Mouse (Mus musculus) G1E (cell line): ENCODE data around the gene Prpsap2. TPM values are rescaled to one million over a fixed set of nuclear protein-coding genes. Genes with fewer than 3 reads are reported as not detected.
A peak's percentile ranks its signal among the peaks of the same experiment; 100 is the strongest.
"Not testable (repeated sequence)": the region's sequence is repeated elsewhere in the genome, so short reads cannot be mapped to it uniquely, and the experiment has no call there.

Experiments
- ATAC-seq: 2 replicates; pipeline ENCODE4 v1.8.0; 2016; ENCODE audit warnings: mild to moderate bottlenecking; ENCODE audit not compliant: insufficient number of reproducible peaks, poor library complexity, low FRiP score, severe bottlenecking; ENCODE audit errors: extremely low read depth
- DNase-seq: peaks from one replicate; pipeline ENCODE4 v3.0.0; 2012; ENCODE audit warnings: low spot score
- H3K27me3 ChIP-seq: 2 replicates; pipeline ENCODE4 v1.6.1; 2012; ENCODE audit warnings: mild to moderate bottlenecking, low read length, inconsistent platforms; ENCODE audit not compliant: insufficient read depth
- H3K36me3 ChIP-seq: replicated peaks from 2 replicates; pipeline ENCODE3; 2012; ENCODE audit warnings: mild to moderate bottlenecking, inconsistent platforms
- H3K4me1 ChIP-seq: 2 replicates; pipeline ENCODE4 v1.6.1; 2012; ENCODE audit warnings: low read depth, low read length, inconsistent platforms, mixed read lengths; ENCODE audit not compliant: insufficient read depth
- H3K4me3 ChIP-seq: 2 replicates; pipeline ENCODE4 v1.5.1; 2012; ENCODE audit warnings: low read depth, mild to moderate bottlenecking, inconsistent platforms, low read length, moderate library complexity, mixed read lengths
- H3K9me3 ChIP-seq: replicated peaks from 2 replicates; pipeline ENCODE4 v1.6.1; 2012; ENCODE audit warnings: inconsistent platforms
- CTCF ChIP-seq: IDR thresholded peaks from 2 replicates; pipeline ENCODE4 v1.5.1; 2012; ENCODE audit warnings: low read depth, low read length, inconsistent platforms, mixed read lengths
- GATA1 ChIP-seq: IDR thresholded peaks from 2 replicates; pipeline ENCODE4 v1.6.1; 2012; ENCODE audit warnings: borderline replicate concordance, low read length, inconsistent platforms, mixed read lengths
- GATA2 ChIP-seq: IDR thresholded peaks from 2 replicates; pipeline ENCODE4 v1.6.1; 2012; ENCODE audit warnings: low read depth, low read length, inconsistent platforms, borderline replicate concordance
- POLR2AphosphoS5 ChIP-seq: IDR thresholded peaks from 2 replicates; pipeline ENCODE4 v1.6.1; 2012; ENCODE audit warnings: low read depth, low read length, inconsistent platforms; ENCODE audit not compliant: insufficient replicate concordance
- TAL1 ChIP-seq: conservative IDR thresholded peaks from 2 replicates; pipeline ENCODE4 v1.6.1; 2012; ENCODE audit warnings: low read depth, low read length, inconsistent platforms, mixed read lengths
- polyA plus RNA-seq: library from polyadenylated mRNA; stranded (reverse); fragments of >175 nt; gene quantifications from 2 replicates; pipeline ENCODE4 v1.2.3, GENCODE M21; 2012
- total RNA-seq, 2 experiments: library from RNA; stranded (forward) in 1 of 2; stranded (reverse) in 1 of 2; fragments of 200-1000 nt in 1 of 2; fragments of >200 nt in 1 of 2; fragmentation: Nextera tagmentation in 1 of 2; gene quantifications; 2 replicates each; pipeline ENCODE4 v1.2.3; 2014 to 2017

Prpsap2 gene
- total RNA-seq (2014; fragmentation: Nextera tagmentation): 18.8 and 19.2 TPM in 2 replicates
- 16.8 and 18.7 TPM in 2 replicates for total RNA-seq (2017)
- 7.2 and 8.7 TPM in 2 replicates for polyA plus RNA-seq

DNA sequence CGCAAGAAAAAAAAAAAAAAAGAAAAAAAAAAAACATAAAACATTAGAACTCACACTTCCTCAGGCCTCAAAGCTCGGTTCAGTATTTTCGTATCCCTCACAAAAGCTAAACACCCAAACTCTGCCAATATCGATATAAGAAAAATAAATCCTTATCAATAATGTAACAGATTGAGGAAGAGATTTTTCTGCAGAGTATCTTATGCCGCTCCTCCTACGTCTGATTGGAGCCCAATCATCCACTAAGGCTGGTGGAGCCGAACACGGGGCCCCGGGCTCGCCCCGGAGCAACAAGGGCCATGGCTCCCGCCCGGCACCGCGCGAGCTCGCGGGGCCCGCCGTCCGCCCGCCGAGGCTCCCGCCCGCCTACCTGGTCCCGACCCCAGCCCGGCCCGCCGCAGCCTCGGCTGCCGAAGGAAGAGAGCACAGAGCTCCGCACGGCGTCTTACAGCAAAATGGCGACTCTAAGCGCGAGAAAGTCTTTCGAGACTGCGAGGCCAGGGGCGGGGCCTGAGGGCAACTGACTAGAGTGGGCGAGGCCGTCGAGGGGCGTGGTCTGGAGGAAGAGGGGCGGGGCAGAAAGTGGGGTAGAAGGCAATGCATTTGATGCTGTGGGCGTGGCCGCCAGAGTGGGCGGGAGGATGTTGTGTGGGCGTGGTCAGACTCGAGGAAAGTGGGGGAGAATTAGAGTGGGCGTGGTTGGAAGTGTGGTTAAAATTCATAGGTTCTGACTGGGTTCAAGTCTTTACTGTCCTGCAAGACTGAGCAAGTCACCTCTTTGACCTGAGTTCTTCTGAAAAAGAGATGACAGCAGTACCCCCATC lies at the start of gene Prpsap2:
Prpsap2 (minus strand) TSS at position 505 of the 824 bp plus-strand sequence.
- peak; percentile 94 for ATAC-seq

DNA sequence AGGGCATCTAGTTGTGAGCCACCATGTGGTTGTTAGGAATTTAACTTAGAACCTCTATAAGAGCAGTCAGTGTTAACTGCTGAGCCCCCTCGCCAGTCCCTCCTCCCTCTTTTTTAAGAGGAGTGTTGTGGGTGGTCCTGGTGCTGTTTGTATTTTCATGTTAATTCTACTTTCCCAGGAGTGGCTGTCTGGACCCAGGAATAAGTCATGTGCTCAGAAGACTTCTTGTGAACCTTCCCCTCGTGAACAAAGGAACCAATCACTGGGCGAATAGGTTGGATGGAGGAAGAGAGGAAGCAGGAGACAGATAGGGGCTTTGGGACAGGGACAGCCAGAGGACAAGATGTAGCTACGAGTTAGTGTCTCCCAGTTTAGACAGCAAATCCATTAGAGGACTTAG lies 47.9 kb upstream of the Prpsap2 start:
- no peak for ATAC-seq
- TF ChIP-seq POLR2AphosphoS5 (no peak), TAL1 (no peak), CTCF (no peak), GATA2 (no peak), GATA1 (no peak)
- Histone ChIP-seq H3K9me3 (no peaks in the 10 kb centered on the region), H3K4me1 (no peaks in the 10 kb centered on the region), H3K27me3 (no peaks in the 10 kb centered on the region), H3K36me3 (peaks cover 33% of the 10 kb centered on the region), H3K4me3 (no peak overlapping the region)
- no peak for DNase-seq

More for the DNA sequence above, at the start of gene Prpsap2:
- DNase-seq: peak; percentile 87
- peaks cover 11% of the 10 kb centered on the region; the same call in 1 of the 2 replicates for H3K27me3 ChIP-seq
- H3K4me1 ChIP-seq: peaks cover 27% of the 10 kb centered on the region
- H3K36me3 ChIP-seq: peaks cover 14% of the 10 kb centered on the region
- TF ChIP-seq GATA2 (no peak), CTCF (no peak), GATA1 (no peak)
- no peaks in the 10 kb centered on the region for H3K9me3 ChIP-seq
- peak within 1 kb of the TSS; percentile 73 for H3K4me3 ChIP-seq

DNA sequence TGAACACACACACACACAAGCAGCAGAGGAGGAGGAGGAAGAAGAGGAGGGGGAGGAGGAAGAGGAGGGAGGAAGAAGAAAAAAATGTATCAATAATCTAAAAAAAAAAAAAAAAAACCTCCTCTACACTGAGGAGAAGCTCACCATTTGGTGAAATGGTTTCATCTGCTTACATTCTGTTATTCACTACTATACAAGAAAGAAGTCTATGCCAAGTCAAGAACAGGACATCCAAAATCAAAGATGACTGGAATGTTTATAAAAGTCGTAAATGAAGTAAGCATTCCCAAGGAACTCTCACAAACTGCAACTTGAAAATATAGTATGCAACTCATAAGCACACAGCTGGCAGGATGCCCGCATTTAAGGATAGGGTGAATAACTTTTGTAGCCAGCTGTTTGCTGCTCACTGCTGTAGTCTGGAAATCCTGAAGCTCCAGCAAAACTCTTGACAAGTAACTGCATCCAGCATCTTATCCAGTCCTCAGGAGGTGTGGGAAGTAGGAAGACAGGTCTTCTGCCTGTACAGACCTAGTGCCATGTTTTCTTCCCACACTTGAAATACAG lies 46.7 kb upstream of the Prpsap2 start:
- no peak for ATAC-seq
- Histone ChIP-seq H3K4me1 (no peaks in the 10 kb centered on the region), H3K9me3 (no peaks in the 10 kb centered on the region), H3K27me3 (no peaks in the 10 kb centered on the region), H3K36me3 (peaks cover 28% of the 10 kb centered on the region), H3K4me3 (no peak overlapping the region)
- TF ChIP-seq POLR2AphosphoS5: no peak
- no peak for TF ChIP-seq CTCF
- TF ChIP-seq GATA2: no peak
- TF ChIP-seq GATA1: no peak
- no peak for TF ChIP-seq TAL1
- no peak for DNase-seq

DNA sequence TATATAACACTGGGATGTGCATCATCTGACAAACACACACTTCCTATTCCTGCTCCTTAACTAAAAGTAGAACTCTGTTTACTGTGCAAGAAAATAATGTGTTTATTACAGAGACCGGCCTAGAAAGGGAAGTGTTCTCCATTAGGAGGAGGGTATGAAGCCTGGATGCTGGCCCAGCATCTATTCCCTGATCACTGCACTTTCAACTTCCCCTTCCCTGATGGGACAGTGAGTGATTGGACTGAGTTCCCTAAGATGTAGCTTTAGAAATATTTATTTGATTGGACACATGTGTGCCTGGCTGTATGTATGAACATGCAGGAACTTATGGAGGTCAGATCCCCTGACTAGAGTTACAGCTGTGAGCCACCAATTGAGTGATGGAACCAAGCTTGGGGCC lies 31.6 kb upstream of the Prpsap2 start:
- Histone ChIP-seq H3K4me3 (no peak overlapping the region), H3K4me1 (no peaks in the 10 kb centered on the region), H3K27me3 (no peaks in the 10 kb centered on the region), H3K36me3 (peaks cover 23% of the 10 kb centered on the region), H3K9me3 (no peaks in the 10 kb centered on the region)
- DNase-seq (no peak), ATAC-seq (no peak)
- TF ChIP-seq CTCF: no peak
- TF ChIP-seq GATA1: no peak
- no peak for TF ChIP-seq TAL1
- no peak for TF ChIP-seq GATA2
- TF ChIP-seq POLR2AphosphoS5: no peak

DNA sequence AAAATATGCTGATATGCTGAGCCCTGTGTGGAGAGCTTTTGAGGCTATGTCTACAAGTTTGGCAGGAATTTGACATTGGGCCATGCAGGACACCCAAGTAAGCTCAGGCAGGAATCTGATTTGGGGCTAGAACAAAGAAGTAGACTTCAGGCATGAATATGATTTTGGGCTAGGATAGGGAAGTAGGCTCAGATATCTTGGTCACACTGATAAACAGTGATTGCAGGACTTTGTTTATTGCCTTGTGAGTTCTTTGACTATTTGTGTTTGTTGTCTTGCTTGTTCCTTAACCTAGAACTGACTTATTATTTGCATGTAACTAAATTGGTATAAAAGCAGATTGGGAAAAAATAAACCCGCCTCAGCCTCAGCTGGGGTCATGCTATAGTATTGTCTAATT lies 26.7 kb upstream of the Prpsap2 start:
- H3K4me1 ChIP-seq: no peaks in the 10 kb centered on the region
- H3K9me3 ChIP-seq: no peaks in the 10 kb centered on the region
- no peak for ATAC-seq
- peaks cover 27% of the 10 kb centered on the region for H3K36me3 ChIP-seq
- DNase-seq: no peak
- no peak for TF ChIP-seq GATA2
- TF ChIP-seq GATA1: no peak
- no peak for TF ChIP-seq TAL1
- H3K4me3 ChIP-seq: no peak overlapping the region
- H3K27me3 ChIP-seq: no peaks in the 10 kb centered on the region

DNA sequence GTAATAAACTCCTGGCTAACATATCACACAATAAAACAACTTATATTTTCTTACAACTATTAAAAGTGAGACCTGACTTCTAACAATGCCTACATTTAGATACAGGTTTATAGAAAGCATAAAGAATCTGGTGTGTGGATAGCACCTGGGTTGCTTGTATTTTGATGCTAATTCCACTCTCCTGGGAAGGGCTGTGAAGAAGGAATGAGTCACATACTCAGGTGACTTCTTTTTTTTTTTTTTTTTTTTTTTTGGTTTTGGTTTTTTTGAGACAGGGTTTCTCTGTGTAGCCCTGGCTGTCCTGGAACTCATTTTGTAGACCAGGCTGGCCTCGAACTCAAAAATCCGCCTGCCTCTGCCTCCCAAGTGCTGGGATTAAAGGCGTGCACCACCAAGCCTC lies 20.6 kb upstream of the Prpsap2 start:
- not testable (repeated sequence) for H3K9me3 ChIP-seq, H3K27me3 ChIP-seq, ATAC-seq, H3K4me1 ChIP-seq, H3K4me3 ChIP-seq, DNase-seq
- H3K36me3 ChIP-seq: peaks cover 30% of the 10 kb centered on the region
